Mouse (Mus musculus) neutrophil, adult 5-6 weeks (primary cell): Measurements from ENCODE around the gene Ncapg2. TPM values are rescaled to one million over a fixed set of nuclear protein-coding genes. Genes with fewer than 3 reads are reported as not detected.

Source experiments
- ATAC-seq: fragments of 151-379, 151-347 bp; 2 replicates; pipeline ENCODE4 v1.8.0; 2017; ENCODE audit warnings: mild to moderate bottlenecking, moderate TSS enrichment; ENCODE audit not compliant: insufficient number of reproducible peaks, poor library complexity, low FRiP score, severe bottlenecking; ENCODE audit errors: extremely low read depth
- total RNA-seq: library from RNA; stranded (forward); fragments of 200-1000 nt; gene quantifications from 2 replicates; pipeline ENCODE4 v1.2.3, GENCODE M21; 2017

The Ncapg2 gene
- total RNA-seq, 1 experiment from 2014 or later, result 4.0 TPM

- ATAC-seq, result no peak
Observed at GRCm38 (mm10) chr12:116490575-116491356, 85.6 kb downstream of the Ncapg2 start.

- no peak for ATAC-seq
Observed at GRCm38 (mm10) chr12:116498666-116499065, 93.5 kb downstream of the Ncapg2 start.

GRCm38 (mm10) chr12:116500652-116501051 lies 95.5 kb downstream of the Ncapg2 start:
- ATAC-seq, result no peak

- ATAC-seq, result no peak
Observed at GRCm38 (mm10) chr12:116512482-116512881, 107.3 kb downstream of the Ncapg2 start.

Other genes starting within 250 kb of the Ncapg2 start
- gene Wdr60, start 142.4 kb upstream of the Ncapg2 start, total RNA-seq, result 0.74 and 1.6 TPM in 2 replicates
- not detected in 2 replicates for gene Gm11027, start 130.0 kb upstream of the Ncapg2 start, total RNA-seq
- gene Esyt2, start 124.2 kb upstream of the Ncapg2 start, total RNA-seq, result 101 and 115 TPM in 2 replicates
- gene Ptprn2, start 80.3 kb downstream of the Ncapg2 start, total RNA-seq, result 0.12 TPM in 1 of 2 replicates, not detected in the other